Mouse (Mus musculus) spleen, postnatal 14 days (tissue): ENCODE results near the gene Mamdc2.

Experiments used
- DNase-seq, 2 experiments: peaks; one replicate each; pipeline ENCODE4 v3.0.0; 2021 to 2022; ENCODE audit warnings: low spot score in 2 of 2

The Mamdc2 gene

GRCm38 (mm10) chr19:23435731-23436130 lies 12.5 kb downstream of the Mamdc2 start:
- no peak for DNase-seq

GRCm38 (mm10) chr19:23434433-23434832 lies 13.8 kb downstream of the Mamdc2 start:
- DNase-seq = no peak

- DNase-seq = no peak
These were observed 30.6 kb downstream of the Mamdc2 start for GRCm38 (mm10) chr19:23417668-23418067.

GRCm38 (mm10) chr19:23410800-23411199 lies 37.4 kb downstream of the Mamdc2 start:
- DNase-seq = no peak

DNA sequence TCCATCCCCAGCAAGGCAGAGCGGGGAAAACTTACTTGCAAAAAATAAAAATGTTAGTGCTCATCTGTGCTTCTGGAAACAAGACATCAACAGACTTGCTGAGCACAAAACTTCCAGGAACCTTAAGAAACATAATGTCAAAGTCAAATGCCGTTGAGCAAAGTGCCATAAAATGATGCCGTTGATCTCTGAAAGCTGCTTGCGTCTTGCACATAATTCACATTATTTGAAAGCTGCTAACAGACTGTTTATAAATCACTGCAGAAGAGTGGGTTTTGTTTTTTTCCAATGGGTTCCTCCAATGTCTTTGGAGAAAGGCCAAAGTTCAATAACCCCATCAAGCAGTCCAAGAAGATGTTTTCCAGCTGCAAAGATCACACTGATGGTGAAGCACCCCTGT lies 37.9 kb downstream of the Mamdc2 start:
- no peak for DNase-seq

GRCm38 (mm10) chr19:23401469-23402135 lies 46.6 kb downstream of the Mamdc2 start:
- DNase-seq = no peak

DNA sequence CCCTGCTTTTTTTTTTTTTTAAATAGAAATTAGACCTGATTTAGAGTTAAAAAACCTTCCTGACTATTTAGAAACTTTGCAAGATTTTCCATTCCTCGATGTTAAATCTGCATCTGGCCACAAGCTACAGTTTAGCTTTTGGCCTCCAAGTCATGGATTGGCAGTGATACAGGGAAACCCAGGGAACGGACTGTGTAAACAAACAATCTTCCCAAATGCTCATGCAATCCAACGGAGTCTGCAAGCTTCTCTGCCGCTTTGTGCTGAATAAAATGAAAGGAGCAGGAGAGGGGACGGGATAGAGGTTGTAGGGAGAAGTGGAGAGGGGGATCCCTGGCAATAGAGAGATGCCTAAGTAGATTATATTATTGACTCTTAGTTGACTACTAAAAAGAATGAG lies 47.8 kb downstream of the Mamdc2 start:
- DNase-seq = no peak

DNA sequence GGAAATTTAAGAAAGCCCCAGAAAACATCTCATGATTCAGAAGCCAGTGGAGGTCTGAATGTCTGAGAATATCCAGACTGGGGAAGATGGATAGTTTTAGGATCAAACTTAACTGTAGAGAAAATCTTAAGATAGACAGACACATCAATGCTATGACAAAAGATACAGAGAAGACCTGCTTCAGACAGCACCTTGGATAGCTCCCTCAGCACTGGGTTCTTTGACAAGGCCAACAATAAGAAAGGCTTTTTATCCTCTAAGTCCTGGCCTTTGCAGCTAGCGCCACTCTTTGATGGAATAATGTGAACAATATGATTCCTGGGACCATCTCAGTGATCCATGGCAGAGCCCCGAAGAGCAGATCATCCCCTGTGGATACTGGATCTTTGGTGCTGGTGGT lies 52.3 kb downstream of the Mamdc2 start:
- no peak for DNase-seq

- DNase-seq = no peak
These were observed 53.6 kb downstream of the Mamdc2 start for GRCm38 (mm10) chr19:23394597-23394996.

DNA sequence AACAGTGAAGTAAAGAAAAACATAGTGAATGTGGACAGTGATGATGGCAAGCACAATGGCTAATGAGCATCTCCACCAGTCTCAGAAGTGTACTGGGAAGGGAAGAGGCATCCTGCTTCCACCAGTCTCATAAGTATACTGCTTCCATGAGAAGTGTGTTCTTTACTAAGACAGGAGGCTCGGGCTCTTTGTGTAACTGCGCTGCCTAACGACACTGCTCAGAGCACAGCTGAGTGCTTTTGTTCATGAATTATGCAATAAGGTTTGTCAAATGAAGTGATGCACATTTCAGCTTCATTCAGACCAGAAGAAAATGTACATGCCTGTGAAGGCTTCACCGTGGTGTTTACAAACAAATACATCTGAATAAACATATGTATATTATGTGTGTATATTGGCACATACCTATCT lies 59.4 kb downstream of the Mamdc2 start:
- DNase-seq = no peak

DNA sequence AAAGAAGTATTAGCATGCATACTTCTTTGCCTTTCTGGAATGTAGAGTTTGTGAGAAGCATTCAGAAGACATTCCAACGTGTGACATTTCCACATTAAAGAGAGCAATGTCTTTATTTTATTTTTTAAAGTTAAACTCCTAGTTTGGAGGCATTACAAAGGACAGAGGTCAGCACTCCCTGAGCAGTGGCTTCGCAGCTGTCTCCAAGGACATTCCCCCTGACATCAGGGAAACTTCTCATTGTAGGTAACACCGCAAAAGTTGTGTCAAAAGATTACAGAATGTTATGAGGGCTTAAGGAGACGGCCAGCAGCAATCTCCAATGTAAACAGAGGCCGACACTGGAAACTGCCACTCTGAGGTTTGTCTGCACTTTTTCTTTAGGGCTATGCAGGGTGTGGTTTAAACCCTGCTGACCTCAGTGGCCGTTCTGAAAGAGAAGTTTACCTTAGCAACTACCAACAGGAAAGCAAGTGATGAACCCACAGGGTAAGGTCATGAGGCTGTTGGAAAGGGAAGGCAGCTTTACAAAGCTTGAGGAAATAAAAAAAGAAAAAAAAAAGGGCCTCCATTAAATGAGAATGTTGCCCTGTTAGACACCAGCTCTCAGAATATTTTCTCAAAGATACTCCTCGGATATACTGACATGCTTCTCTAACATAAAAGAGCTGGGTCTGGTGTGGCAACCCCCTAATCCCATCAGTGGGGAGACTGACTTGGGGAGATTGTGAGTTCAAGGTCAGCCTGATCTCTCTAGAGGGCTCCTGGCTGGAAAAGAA lies 60.0 kb downstream of the Mamdc2 start:
- no peak for DNase-seq

DNA sequence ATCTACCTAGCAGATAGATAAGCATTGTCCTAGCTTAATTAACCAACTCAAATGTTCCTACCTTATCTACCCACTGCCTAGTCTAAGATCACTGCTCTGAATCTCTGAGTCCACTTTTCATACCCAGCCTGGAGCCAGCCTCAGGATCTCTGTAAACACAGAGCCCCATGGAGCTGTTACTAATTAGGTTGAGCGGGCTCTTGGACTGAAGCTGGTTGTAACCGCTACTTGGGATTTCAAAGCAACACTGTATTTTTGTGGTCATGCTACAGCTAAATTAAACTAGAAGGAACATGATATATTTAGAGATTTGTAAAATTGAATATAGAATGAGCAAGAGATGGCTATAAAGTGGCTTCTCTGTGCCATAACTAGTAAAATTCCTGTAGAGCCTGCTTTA lies 65.8 kb downstream of the Mamdc2 start:
- DNase-seq = no peak

DNA sequence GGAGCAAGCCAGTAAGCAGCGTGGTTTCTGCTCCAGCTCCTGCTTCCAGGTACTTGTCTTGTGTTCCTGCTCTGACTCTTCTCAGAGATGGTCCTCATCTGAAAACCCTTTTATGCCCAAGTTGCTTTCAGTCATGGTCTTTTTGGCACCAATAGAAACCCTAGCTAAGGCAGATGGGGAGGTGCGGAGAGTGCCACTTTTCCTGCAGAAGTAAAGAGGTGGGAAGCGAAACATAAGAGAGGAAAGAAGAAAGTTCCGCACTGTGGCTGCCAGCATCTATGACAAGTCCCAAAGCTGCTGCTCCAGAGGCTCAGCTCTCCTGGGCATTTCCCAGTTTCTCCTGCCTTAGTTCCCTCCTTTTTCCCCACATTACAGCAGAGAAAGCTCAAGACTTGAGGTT lies 67.3 kb downstream of the Mamdc2 start:
- no peak for DNase-seq

GRCm38 (mm10) chr19:23379752-23380504 lies 68.3 kb downstream of the Mamdc2 start:
- no peak for DNase-seq

DNA sequence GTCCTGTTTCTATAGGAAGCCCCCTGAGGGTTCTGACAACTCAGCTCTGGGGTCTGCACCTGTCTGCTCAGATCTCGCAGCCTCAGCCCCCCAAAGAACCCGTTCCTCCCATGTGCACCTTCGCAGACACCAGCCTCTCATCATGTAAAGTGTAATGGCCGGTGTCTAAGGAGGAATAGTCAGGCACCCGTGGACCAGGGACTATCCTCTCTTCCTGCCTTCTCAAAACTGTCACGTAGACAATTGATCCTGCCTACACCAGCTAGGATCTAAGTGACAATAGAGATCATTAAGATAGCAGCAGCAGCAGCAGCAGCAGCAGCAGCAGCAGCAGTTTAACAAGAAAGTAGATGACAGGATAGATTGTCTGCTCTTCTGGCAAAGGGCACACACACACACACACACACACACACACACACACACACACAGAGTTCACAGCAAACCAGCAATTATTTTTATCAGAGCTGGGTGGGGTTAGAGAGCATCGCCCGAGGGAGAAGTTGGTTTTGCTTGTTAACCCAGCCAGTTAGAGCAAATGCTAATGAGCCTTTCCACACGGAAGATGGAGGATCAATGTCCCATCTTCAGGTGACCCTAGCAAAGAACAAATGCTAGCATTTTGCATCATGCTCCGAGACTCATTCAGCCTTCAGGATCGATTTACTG lies 71.6 kb downstream of the Mamdc2 start:
- no peak for DNase-seq

DNA sequence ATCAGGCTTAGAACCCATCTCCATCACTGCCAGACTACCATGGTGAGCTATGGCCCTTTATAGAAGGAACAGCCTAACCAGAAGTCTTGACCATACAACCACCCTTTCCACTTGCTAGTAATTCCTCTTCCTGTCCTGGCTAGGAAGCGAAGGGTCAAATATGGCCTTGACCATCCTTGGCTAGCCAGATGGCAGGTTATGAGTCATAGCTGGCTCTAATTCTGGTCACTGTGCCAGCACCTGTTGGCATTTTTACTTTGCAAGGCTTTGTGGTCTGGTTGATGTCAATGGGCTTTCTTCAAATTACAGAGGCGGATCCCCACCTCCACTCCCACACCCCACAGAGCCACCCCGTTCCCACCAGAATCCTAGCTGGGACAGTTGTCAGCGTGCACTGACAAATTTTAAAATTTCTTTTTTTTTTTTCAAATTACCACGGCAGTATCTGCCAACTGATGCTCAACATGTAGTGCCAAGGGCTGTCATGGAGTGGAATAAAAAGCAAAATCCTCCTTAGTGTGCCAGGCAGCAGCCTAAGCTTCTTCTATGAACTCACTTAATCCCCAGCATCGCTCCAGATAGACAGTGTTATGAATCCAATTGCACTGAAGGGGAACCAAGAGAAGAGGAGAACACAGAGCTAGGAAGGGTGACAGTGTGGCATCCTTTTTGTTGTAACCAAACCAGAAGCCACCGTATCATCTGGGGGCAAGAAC lies 73.1 kb downstream of the Mamdc2 start:
- DNase-seq = no peak

- DNase-seq = no peak
These were observed 74.5 kb downstream of the Mamdc2 start for GRCm38 (mm10) chr19:23373728-23374127.

DNA sequence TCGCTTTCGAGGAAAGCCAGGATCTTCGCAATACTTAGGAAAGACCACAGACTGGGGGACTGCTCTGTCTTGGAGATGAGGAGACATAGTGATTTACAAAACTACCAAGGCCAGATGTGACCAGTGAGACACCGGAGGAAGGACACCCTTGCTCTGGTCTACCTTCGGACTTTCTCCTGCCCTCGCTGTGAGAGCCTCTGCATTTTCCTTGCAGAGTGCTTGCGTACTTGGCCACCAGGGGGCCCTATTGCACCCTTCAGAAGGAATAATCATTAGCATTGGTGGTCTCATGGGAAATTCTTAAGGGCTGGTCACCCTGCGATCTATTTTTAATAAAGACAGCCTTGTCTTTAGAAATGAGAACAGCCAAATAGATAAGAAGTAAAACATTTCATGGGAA lies 75.0 kb downstream of the Mamdc2 start:
- DNase-seq = peak; percentile 10 to 14

DNA sequence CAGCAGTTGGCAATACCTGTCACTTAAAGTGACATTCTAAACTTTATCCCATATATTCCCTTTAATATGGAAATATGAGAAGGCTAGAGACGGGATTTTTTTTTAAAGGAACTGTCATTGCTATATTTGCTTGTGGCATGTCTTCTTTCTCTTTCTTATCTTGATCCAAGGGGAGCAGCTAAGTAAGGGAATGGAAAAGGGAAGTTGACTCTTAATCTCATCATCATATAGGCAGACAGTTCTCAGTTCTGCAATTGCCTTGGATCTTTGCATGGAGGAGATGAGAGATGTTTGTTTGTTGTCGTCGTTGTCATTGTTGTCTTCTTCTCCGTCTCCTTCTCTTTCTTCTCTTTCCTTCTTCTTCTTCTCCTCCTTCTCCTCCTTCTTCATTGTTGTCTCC lies 79.0 kb downstream of the Mamdc2 start:
- no peak for DNase-seq

DNA sequence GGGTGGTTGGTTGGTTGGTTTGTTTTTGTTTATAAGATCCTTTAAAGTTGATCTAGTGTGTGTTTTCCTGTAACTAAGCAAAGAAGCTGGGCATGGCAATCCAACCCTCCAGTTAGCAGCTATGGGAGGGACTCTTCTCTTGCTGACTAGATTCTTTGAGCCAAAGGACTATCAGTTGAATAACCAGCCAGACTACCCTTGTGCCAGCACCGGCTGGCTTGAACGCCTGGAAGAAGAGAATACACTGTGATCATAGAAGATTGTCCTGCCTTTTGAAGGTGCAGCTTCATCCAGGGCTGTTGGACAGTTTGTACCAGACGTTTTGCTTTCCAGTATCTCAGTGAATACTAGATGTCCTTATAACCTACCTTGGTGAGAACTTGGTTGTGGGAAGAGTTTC lies 86.2 kb downstream of the Mamdc2 start:
- no peak for DNase-seq

GRCm38 (mm10) chr19:23361124-23361523 lies 87.1 kb downstream of the Mamdc2 start:
- DNase-seq = no peak

DNA sequence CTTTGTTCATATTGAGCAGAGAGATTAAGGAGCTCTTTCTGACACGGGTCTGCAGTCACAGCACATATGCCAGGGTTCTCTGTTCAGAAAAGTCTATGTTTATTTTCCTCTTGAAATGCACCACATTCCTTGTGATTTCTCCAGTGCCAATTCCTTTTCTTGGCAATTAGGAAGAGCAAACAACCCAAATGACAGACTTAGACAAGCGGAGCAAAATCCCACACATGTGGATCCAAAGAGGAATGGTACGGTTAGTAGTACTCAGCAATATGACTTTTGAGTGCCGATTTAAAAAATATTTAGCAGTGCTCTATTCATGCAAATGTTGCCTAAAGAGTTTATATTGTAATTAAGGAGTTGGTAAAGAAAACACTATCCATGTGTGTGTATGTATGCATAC lies 87.7 kb downstream of the Mamdc2 start:
- DNase-seq = no peak
